Mouse (Mus musculus) urinary bladder, postnatal 4 days (tissue): ENCODE data around the gene Drd4.
A peak's percentile ranks its signal among the peaks of the same experiment; 100 is the strongest.

Experiments
- DNase-seq, 2 experiments: peaks; one replicate each; pipeline ENCODE4 v3.0.0; 2021 to 2022; ENCODE audit warnings: low spot score in 2 of 2

Drd4 gene

DNA sequence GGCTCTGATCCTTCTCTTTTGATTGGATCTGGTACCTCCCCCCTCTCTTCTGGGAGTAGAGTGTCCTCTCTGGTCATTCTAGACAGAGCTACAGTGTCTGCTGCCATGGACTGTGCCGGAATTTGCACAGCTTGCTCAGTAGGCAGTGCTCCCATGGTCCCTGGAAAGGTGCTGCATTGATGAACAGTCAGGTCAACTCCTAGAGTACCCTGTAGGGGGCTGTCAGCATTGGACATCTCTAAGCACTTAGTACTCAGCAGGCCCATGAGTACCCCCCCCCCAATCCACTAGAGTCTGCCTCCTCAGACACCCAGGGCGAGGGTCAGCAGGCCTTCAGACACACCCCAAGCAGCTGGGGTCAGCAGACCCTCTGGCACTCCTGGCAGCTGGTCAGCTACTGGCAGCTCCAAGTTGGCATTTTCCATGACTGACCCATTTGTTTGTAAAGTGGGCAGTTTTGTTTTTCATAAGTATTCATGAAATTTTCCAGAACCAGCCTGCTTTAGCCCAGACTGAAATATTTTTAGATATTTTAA, 43.3 kb downstream of the Drd4 start:
- no peak for DNase-seq

GRCm38 (mm10) chr7:141335682-141336081, 43.9 kb downstream of the Drd4 start:
- DNase-seq, result no peak

- no peak for DNase-seq
Observed at GRCm38 (mm10) chr7:141336296-141336695, 44.5 kb downstream of the Drd4 start.

DNA sequence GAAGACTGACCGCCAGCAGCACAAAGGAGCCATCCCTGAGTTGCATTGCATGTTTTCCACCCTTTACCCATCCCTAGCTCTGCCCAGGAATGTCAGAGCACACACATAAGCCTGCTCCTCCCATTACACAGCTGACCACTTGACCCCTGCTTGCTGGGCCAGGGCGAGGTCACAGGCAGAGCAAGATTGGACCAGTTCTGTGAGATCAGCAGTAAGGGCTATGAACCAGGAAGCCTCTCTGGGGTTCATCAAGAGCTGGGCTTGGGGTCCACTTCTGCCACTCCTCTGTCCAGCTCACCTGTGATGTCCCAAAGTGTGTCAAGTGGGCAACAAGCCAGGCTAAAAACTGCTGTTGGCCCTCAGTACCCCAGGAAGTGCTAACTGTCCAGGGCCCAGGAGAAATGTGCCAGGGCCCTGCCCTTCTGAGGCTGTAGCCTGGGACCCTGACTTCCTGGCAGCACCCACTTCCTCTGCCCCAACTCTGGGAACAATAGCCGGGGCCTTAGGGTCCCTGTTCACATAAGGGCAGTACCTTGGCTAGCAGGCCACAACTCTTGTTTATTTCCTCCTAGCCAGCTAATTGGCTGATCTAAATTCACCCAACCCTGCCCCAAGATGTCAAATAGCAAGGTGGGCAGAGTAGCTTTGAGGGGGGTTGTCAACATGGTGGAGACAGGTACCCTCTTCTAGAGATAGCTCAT, 46.1 kb downstream of the Drd4 start:
- DNase-seq, result no peak

- DNase-seq, result peak in 1 of 2 experiments; percentile 55
Observed at GRCm38 (mm10) chr7:141338576-141339131, 46.8 kb downstream of the Drd4 start, which contains the start of gene Eps8l2. Gene Eps8l2, plus strand, starts transcription at chr7:141338880.

DNA sequence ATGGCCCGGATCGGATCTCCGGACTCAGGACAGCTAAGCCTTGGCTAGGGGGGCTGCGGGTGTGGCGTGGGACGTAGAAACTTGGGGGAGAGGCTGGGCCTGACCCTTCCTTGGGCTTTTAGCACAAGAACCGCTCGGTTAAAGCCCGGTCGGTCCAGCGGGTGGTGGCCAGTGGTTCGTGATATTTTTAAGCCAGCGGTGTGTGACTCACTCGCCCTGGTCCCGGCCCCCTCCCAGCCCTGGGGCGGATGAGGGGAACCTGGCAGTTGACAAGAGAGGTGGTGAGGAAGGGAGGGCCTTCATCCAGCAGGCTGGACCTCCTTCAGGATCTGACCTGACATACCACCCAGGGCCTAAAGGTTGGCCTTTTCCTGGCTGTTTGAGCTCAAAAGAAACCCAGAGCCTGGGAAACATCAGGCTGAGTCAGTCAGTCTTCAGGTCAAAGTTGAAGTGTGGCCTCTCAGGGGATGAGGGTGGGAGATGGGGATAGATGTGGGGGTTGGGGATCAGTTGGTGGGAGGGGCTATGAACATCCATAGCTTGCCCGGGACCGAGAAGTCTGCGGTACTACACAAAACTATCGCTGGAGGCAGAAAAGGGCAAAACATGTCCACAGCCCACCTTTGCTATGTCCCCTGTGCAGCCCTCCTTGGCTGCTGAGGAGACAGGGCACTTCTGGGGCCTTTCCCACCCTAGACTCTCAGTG, 47.6 kb downstream of the Drd4 start:
- no peak for DNase-seq

DNA sequence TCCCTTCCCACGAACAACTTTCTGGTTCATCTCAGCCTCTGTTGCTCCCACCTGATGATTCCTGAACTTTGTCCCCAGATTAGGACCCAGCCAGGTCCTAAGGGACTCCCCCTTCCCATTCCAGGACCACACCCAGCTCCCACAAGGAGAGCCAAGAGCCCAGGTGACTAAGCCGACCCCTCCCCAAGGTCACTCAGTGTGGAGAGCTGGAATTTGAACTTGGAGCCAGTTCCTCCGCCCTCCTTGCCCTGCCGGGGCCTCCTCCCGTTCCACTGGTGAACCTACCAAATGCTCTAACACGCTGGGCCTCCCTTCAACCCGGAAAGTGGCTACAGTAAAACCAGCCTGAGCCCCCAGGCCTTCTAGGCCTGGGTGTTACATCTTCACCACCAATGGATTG, 48.2 kb downstream of the Drd4 start:
- no peak for DNase-seq

GRCm38 (mm10) chr7:141340476-141340875, 48.7 kb downstream of the Drd4 start:
- no peak for DNase-seq

GRCm38 (mm10) chr7:141341689-141342226, 50.0 kb downstream of the Drd4 start:
- DNase-seq, result no peak

DNA sequence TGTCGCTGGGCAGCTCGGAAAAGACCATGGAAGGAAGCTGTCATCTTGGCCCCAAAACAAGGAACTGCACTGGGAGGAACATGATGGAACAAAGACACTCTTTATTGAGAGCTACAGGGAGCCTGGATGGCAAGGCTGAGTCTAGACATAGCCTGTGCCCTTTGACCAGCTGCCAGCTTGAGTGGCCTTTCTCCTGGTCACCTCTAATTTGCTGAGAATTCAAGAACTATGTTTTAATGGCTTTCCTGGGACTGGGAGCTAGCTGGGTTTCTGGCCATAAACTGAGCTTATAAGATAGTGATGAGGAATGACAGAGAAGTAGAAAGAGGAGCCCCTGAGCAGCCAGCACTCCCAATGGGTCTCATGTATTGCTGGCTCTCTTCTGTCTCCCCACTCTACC, 51.4 kb downstream of the Drd4 start:
- DNase-seq, result no peak

DNA sequence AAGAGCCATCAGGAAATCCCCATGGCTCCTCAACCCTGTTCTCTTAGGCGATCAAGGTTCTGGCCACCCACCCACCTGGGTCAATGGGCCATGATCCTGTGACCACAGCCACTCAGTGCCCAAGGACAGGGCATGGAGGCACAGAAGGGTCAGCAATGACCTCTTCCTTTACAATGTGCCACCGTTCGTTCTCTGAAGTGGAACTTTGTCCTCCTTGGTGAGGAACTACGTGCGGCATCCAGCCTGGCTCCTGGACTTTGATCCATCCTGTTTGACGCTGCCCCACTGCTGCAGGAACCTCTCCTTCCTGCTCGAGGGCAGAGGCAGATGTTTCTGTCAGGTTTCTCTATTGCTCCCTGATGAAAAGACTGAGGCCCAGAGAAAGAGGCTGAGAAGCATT, 51.9 kb downstream of the Drd4 start:
- no peak for DNase-seq

- no peak for DNase-seq
Observed at GRCm38 (mm10) chr7:141344787-141345186, 53.0 kb downstream of the Drd4 start.
